Mouse (Mus musculus) cortical plate, adult 2 months (tissue): ENCODE results near the gene Cse1l.

Source experiments
- CTCF ChIP-seq: fragments of 200-500 bp; IDR thresholded peaks from 2 replicates; pipeline ENCODE4 v1.5.1; 2011; ENCODE audit warnings: mild to moderate bottlenecking, control low read depth, low read length; ENCODE audit not compliant: insufficient read depth; ENCODE audit errors: extremely low read depth
- POLR2A ChIP-seq: fragments of 200-500 bp; IDR thresholded peaks from 2 replicates; pipeline ENCODE4 v1.6.1; 2011; ENCODE audit warnings: mild to moderate bottlenecking, low read length, control low read depth; ENCODE audit not compliant: insufficient read depth; ENCODE audit errors: extremely low read depth

DNA sequence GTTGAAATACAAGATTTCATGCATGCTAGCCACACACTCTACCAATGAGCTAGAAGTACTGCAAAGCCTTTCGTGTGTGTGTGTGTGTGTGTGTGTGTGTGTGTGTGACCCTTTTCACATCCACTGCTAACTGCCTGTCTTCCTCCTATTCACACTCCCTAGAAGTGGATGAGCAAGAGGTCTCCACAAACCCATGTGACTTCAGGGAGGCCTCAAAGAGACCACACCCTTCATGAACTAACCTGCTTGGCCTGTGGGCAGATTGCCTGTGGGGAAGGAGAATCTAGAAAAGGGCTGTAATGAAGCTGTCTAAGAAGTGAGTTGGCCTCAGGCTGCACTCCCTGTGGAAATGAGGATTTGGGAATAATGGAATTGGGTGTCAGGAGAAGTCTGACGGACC lies 6.7 kb upstream of the Cse1l start:
- TF ChIP-seq POLR2A = no peak
- no peak for TF ChIP-seq CTCF
